Mouse (Mus musculus) kidney, postnatal 25 days (tissue): ENCODE data around the gene Itga8.

ENCODE experiments used
- DNase-seq, 2 experiments: peaks; one replicate each; pipeline ENCODE4 v3.0.0; 2021; ENCODE audit warnings: mixed read lengths in 2 of 2

Gene Itga8

GRCm38 (mm10) chr2:12077266-12077891, 224.3 kb downstream of the Itga8 start:
- DNase-seq: no peak

- DNase-seq: no peak
Observed at GRCm38 (mm10) chr2:12065669-12066399, 235.9 kb downstream of the Itga8 start.

DNA sequence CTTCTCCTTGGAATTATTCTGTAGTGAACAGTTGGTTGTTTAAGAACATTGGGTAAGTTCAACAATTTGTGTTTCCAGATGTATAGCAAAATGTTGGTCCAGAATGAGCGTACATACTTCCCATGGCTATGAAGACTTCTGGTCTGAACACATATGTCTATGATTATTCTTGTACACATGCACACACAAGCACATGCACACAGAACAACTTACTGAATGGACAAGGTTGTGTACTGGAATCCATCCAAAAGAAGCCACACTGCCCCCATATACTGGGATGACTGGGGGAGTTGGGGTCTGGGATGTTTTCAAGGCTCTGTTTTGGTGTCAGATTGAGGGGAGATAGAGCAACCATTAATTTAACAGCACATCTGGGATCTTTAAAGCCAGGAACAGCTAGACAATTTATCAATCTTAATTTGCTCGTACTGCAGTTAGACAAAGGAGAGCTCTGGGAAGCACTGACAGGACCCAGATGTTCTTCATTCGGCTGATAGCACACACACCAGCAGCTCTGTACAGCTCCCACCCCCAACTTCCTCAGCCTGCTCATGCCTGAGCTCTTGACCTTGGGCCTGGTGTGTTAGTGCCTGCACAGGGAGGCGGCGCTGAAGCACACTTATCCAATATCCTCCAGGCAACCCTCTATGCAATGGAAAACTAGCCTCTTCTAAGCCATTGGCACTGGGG, 241.5 kb downstream of the Itga8 start:
- DNase-seq: peak; percentile 16 to 65
